Mouse (Mus musculus) frontal cortex, adult (tissue): ENCODE results near the gene Btbd1.
A peak's percentile ranks its signal among the peaks of the same experiment; 100 is the strongest.

ENCODE experiments used
- ATAC-seq: cut with Nextera tagmentation; 2 replicates; pipeline ENCODE4 v1.9.2; 2017; ENCODE audit warnings: mild to moderate bottlenecking, moderate library complexity, mixed read lengths; ENCODE audit not compliant: low TSS enrichment

The Btbd1 gene

DNA sequence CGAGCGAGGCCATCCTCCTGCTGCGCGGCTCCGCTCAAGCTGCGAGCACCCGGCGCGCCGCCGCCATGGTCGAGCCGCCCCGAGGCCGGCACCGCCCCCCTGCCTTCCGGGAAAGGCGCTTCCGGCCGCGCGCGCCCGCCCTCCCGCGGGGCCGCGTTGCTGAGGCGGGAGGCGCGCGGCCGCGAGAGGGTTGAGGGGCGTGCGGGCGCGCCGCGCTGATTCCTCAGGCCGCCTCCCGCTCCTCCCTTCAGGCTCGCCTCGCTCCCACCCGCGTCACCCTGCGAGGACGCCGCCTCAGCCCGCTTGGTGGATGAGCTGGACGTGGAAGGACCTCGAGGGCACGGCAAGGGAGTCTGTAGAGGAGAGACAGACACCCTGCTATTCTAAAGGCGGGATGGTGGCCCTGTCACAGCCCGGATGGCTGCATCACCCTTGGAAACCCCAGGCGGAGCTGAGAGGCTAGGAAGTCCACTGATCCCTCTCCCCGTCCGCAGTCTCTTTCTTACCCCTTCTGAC lies at the start of gene Btbd1:
Gene Btbd1, minus strand, starts transcription at position 53 of the 516 bp plus-strand sequence.
- peak; percentile 84 for ATAC-seq

DNA sequence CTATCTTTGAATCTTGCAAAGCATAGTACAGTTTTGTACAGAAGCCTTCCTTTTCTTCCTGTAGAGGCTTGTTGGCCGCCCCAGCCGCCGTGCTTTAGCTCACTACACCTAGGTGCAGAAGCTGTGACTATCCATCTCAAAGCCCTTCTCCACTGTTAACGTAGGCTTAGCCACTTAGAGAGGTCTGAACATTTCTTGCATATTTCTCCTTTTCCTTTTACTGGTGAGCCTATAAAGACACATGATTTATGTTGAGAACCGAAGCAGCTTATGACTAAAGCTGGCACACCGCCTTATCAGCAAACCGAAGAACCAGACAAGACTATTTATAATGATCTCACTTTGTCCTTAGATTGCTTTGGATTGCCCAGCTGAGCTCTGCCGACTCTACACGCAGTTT lies 46.1 kb upstream of the Btbd1 start:
- ATAC-seq = peak; percentile 72

DNA sequence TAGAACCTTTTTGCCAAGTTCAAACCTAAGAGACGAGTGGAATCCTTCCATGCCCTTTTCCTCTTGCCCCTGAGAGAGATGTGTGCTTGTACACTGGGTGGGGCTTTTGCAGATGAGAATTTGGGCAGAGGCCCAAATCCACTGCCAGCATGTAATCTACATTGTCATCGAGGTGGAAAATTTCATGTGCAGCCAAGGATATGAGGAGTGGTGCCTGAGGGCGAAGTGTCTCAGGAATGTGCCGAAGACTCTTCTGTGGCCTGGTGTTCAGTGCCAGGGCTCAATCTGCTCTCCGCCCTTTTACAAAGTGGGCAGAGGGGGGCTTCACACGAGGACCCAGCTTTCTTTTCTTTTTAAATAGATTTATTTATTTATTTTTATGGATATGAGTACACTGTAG lies 45.4 kb upstream of the Btbd1 start:
- no peak for ATAC-seq

DNA sequence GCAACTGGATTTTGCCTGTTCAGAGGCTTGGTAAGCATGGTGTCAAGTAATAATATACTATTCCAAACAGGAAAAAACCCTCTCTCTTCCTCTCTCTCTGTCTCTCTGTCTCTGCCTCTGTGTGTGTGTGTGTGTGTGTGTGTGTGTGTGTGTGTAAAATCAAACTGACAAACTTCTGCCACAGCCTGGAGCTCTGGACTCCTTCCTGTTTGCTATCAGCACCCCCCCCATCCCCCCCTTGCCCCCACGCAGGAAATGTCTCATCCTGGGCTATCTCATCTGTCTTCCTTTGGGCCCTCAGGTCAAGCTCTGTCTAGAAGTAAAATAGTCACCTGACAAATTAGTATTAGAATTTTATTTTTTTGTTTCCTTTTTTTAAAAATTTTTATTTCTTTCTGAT lies 44.6 kb upstream of the Btbd1 start:
- ATAC-seq = no peak

DNA sequence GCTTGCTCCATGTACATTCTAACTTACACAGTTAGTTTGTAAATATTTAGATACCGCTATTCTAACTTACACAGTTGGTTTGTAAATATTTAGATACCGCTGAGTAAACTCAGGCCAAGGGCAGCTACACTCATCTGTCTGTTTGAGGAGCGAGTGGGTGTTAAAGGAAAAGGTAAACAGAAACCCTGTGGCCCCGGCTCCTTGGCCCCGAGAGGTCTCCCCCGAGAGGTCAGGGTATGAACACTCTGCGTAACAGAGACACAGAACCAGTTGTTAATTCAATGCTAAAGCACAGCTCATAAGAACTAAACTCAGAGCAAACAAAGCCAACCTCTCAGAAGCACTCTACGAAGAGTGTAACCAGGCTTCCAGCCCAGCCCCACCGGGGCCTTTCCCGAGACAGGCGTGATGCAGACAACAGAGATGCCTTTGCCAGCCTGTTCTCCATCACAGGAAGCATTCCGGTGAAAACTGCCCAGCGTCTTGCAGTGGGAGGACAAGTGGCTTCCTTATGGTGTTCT lies 43.3 kb upstream of the Btbd1 start:
- ATAC-seq = no peak

DNA sequence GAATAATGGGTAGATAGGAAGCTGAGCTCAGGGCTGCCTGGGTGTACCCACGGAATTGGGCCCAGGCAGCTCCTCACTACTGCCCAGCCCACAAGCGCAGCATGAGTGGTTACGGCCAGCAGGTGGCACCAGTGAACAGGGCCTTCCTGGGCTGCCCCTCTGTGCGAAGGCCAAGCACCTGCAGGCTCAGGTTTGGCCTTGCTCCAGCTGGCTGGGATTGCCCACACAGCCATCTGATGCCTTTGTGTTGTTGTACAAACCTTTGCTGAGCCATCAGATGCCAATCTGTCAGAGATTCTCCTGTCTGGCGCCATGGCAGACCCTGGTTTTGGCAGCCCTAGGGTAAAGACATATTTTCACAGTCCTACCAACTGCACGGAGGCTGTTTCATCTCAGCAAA lies 38.9 kb upstream of the Btbd1 start:
- peak; percentile 72; the same call in 1 of the 2 replicates for ATAC-seq

DNA sequence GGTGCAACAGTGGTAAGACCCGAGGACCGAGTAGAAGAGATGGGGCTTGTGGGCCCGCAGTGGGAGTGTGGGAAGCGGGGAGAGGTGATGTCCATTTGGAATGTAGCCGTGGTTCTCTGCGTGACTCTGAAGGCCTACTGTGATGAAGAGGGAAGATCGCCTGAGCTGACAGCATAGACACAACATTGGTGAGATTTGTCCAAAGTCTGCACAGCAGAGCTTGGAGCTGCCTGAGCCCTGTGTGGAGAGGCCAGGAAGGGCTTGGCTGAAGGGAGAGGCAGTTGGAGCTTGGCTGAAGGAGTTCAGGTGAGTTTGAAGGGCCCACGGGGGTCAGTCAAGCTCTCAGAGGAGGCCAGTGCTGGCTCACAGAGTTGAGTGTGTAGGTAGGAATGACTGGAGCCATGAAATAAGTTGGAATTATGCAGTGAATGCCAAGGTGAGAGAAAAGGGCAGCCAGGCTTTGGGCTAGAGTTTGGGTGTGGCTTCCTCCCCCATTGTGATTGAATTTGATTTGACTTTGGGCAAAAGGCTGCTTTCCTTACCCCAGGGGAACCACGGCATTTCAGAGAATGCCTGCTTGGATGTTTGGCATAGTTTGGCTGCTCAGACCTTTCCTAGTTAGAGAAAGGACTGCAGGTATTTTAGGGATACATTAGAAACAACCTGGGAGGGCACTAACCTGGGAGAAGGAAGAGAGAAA lies 38.1 kb upstream of the Btbd1 start:
- no peak for ATAC-seq

DNA sequence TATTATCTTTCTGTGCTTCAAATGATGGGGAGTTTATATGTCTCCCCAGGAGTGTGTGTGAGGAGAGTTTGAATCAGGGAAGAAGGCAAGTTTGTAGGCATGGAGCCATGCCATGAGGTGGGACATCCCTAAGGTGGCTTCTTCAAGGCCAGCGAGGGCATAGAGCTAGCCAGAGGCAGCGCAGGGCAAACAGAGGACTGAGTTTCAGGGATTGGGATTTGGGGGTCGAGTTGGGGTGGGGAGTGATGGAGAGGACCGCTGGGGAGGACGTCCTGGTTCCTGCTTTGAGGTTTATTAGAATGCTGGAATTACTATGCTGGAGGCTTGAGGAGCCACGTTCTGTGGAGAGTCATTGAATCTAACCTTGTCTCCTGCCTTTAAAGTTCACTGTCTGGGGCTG lies 36.7 kb upstream of the Btbd1 start:
- no peak for ATAC-seq

DNA sequence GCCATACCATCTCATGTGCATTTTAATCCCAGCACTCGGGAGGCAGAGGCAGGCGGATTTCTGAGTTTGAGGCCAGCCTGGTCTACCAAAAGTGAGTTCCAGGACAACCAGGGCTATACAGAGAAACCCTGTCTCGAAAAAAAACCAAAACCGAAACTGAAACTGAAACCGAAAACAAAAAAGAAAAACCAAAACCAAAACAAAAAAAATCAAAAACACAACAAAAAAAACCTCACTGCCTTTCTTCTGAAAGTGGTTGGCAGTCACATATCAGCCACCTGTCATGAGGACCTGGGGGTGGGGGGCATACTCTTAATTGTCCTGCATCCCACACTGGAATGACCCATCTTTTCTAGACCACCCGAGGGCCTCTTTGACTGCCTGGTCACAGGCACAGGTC lies 35.3 kb upstream of the Btbd1 start:
- no peak for ATAC-seq

DNA sequence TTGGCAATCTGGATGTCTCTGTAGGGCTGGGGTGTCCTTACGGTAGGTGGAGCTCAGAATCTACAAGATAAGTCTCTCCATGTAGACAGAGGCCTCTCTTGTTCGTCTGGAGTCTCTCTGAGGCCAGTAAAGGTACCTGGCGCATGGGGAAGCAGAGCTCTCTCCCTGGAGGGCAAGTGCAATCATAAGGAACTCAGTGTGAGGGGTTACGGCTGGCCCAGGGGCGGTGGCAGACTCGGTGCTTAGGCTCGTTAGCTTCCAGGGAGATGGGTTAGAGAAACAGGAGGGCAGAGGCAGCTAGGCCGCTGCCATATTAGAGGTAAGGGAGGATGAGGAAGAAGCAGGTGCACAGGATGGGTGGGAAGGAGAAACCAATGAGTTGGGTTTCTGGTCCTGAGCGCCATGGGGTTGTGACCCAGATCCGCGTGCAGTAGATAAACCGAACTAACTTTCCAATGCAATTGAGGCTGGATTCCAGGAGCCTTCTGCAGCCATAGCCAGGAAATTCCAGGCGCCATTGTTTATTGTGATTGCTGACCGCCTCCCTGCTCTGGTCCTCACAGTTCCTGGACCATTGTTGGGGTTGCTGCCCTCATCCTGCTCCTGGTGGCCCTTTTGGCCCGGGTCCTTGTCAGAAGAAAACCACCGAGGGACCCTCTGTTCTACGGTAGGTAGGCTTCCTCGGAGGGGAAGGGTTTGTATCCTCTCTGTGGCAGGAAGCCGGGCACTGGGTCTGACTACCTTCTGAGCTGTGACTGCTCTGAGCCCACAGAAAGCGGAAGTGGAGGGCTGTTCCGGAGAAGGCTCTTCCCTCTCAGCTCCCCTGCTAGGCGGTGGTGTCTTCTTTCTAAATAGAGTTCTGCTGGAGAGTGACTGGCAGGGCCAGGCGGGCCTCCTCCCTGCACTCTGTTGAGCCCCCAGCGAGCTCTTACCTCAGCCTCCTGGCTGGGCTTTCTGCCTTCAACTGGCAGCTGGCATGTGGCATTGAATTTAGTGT lies 33.7 kb upstream of the Btbd1 start:
- ATAC-seq = no peak

DNA sequence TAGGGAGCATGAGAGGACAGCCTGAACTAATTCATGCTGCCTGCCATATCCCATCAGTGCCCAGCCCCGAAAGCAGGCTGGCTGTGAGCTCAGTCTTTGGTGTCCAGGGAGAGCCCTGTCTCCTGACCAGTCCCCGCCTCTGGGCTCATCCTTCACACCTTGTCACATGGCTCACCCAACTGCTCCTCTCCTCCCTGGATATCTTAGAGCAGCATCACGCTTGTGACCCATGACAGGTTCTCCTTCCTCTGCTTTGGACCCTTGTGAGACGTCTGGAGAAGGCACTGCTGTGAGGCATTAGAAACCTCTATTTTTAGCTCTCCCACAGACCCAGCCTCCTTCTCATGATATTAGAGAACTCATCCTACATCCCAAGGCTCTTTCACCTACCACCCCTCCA lies 32.7 kb upstream of the Btbd1 start:
- ATAC-seq = no peak

DNA sequence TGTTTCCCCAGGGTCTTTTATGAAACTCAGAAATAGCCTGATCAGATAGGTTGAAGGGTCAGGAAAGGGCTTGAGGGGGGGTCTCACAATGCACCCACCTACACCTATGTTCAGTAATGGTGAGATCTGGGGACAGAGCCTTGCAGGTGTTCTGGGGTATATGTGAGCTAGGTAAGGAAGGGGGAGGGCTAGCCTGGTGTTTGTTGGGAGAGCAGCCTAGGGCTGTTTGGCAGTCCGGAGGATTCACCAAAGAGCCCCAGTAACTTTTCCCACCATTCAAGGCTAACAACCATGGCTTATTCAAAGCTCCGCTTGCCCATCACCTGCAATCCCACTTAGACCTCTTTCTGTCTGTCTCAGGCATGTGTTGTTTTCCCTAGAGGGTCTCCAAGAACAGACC lies 32.2 kb upstream of the Btbd1 start:
- ATAC-seq = no peak

DNA sequence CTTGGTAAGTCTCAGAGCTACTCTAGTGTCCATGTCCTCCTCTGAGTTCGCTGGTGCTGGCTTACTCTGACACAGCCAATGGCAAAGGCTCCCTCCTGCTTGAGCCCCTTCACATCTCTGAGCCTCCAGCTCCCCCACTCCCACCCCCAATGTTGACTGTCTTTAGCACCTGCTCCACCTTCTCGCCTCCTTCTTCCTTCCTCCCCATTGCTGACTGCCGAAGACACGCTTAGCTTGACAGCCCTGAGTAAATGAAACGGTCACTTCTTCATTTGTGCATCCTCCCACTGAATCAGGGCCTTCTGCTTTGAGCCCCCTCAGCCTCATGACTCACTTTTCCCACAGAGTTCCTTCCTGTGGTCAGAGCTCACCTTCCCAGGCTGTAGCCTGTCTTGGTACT lies 31.8 kb upstream of the Btbd1 start:
- no peak for ATAC-seq

DNA sequence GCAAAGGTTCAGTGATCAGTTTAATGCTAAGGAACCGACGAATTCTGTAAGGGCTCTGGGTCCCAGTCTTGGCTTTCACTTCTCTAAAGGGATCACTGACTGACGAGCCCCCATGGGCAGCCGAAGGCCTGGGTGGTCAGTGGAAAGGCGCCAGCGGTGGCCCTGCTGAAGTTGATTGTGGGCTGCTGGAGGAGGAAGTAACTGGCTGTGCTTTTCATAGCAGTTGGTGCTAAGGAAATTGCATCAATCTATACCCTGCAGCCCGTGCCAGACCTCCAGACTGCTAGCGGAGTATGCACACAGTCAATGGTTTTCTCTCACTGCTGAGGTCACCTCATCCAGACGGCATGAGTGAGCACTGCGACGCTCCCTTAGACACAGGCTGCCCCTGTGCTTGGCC lies 30.8 kb upstream of the Btbd1 start:
- ATAC-seq = peak; percentile 27

DNA sequence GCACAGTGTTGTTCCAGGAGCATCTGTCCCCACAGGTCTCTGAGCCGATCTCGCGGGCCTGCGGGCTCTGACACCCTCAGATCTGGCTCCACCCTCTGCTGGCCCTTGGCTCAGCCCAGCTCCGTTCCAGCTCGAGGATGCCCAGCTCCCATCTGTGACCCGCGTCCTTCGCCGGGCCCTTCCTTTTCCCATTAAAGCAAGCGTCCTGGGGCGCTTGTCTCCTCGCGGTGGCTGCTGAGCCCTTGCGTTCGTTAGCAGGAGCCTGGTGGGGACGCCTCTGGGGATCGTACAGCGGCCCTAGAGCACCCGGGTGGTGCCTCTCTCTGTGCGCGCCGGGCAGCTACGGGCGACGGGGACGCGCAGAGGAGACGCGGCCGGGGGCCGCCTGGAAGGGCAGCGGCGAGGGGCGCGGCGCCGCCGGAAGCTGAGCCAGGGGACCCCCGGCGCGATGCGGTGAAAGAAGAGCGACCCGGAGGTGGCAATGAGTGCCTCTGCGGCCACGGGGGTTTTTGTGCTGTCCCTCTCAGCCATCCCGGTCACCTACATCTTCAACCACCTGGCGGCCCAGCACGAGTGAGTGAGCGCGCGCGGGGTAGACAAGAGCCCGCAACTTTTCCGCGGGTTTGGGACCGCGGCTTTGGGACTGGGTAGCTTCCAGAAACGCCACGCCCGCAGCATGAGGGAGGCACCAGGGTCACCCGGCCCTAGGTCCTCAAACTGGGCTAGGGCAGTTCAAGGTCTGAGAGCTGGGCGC lies 29.9 kb upstream of the Btbd1 start, which contains the start of gene Tm6sf1:
Gene Tm6sf1, plus strand, starts transcription at position 34 of the 754 bp plus-strand sequence.
- peak; percentile 48 for ATAC-seq

DNA sequence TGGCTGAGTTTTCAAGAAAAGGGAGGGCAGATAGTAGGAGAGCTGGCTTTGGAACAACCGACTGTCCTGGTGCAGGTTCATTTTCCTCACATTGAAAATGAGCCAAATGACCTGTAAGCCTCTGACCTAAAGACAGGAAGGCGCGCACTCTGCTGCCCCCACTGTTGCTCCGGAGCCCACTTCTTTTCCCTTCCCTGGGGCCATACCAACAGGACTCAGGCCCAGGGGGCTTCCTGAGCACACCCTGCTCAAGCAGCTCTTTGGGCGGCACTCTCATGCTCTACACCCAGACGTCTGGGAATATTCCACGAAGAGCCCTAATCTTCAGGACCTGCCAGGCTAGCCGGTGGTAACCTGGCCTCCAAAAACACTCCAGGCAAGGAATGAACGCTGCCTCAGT lies 29.0 kb upstream of the Btbd1 start:
- ATAC-seq = no peak

DNA sequence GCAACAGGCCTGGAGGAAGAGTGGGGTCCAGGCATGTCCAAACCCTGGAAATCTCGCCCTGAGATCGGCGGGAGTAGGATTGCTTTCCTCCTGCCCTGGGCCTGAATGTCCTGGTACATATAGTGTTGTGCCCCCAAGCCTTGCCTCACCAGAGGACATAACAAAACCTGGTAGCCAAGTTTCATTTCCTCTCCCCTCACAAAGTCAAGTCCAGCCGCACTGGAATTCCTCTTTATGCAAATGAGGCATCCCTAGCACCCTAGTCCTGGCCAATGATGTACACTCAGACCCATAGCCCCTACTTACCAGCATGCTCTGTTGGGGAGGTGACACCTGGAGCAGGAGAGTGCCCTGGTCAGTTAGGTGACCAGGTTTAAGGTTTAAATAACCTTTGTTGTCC lies 27.0 kb upstream of the Btbd1 start:
- no peak for ATAC-seq

DNA sequence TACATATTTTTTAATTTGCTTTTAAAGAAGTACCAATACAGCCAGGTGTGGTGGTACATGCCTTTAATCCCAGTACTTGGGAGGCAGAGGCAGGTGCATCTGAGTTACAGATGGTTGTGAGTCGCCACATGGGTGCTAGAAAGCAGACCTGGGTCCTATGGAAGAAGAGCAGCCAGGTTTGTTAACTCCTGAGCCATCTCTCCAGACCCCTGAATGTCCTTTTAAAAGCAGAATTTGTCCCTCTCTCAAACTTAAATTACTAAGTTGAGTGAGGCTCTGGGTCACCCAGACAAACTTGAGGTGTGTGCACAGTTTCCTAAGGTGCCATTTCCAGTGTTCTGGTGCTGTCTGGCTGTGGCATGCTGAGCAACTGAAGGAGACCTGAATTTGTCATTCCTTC lies 26.5 kb upstream of the Btbd1 start, which contains the start of gene Gm10160:
Gene Gm10160, minus strand, starts transcription at position 101 of the 400 bp plus-strand sequence.
- ATAC-seq = no peak

DNA sequence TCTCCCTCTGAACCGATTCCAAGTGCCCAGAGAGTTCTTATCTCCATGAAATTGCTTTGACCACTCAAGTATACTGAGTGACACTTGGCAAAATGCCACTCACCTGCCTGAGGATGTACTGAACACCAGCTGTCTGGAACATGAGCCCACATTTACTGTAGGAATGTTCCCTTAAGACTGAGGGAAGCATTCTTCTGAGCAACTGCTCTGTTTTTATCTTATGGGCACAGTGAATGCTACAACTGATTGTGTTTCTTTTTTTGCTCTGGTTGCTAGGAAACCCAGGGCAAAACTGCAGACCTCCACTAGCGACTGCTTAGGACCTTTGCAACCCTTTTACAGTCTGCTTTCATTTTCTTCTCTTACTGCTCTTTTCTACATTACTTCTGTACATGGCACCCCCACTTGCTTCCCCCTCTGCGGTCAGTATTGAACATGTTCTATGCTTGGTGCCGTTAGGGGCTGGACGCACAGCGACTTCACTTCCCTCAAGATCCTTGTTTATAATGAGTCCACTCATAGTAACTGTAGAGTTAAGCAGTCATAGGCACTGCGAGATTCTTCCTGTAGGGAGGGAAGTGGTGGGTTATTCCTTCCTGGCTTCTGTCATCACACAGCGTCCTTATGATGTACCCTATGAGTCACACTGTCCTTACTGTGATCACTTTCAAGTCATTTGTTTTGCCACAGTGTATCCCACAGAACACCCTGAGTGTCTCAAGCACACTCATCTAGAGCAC lies 25.5 kb upstream of the Btbd1 start:
- ATAC-seq = peak; percentile 28; the same call in 1 of the 2 replicates

DNA sequence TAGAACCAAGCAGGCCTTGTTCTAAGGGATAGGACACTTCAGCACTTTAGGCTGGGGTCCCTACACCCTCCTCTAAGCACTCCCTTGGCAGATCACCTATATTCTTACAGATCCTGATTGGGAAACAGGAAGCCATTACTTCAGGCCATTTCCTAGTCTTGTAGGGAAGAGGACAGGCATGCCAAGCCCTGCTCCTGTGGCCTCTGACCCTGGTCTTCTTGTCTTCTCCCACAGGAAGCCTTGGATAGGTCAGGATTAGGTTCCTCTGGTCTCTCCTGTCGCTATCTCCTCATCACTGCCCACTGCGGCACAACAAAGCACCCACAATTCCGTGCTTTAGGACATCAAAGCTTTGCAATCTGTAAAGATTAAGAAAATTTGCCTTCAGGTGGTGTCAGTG lies 22.5 kb upstream of the Btbd1 start:
- no peak for ATAC-seq

DNA sequence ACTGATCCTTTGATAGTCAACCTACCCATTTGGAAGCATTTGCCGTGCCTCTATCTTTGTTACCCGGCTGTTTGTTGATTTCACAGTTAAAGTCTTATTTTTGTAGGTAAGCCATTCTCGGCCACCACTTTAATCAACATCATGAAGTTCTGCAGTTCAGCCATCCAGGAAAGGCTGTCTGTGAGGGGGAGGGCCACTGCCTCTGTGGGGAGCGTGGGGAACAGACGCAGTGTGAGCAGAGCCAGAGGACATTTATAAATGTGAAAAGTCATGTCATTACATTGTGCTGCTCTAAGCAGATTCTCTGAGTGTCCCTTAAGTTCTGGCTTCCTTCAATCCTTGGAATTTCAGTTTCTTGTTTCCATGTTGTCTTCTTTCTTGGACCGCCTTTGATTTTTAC lies 20.9 kb upstream of the Btbd1 start:
- ATAC-seq = no peak
